Mouse (Mus musculus): ENCODE measurements at regions not wholly inside any gene's neighbourhood (a gene's known extent, or its start where the extent isn't known, plus 50 kb on each side); places are given as distances from the start of the nearest gene placed in this dataset.

DNA sequence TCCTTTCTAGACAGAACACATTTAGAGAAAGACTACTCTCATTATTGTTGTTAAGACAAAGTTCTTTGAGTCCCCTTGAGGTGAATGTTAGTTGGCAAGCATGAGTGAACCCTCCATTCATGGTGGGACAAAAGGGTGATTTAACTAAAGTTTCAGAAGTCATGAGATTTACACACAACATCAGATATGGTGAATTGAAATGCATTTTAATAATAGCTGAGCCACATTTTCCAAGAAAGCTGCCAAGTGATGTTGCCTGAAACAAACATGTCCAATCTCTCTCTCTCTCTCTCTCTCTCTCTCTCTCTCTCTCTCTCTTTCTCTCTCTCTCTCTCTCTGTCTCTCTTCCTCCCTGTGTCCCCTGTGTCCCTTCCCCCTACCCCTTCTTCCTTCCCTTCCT is 303.7 kb downstream of the Pten start:
- H3K36me3 ChIP-seq (replicated peaks) = no peaks in the 10 kb centered on the region
- TF ChIP-seq TAL1 (conservative IDR thresholded peaks at IDR 0.05; ENCODE audit: low read depth, low read length) (no peak), GATA1 (IDR thresholded peaks at IDR 0.05; ENCODE audit: borderline replicate concordance, low read length) (no peak), GATA2 (IDR thresholded peaks at IDR 0.05; ENCODE audit: borderline replicate concordance, low read depth, low read length) (no peak), POLR2AphosphoS5 (IDR thresholded peaks at IDR 0.05; ENCODE audit: insufficient replicate concordance, low read depth, low read length) (no peak), CTCF (IDR thresholded peaks at IDR 0.05; ENCODE audit: low read depth, low read length) (no peak)
- DNase-seq (ENCODE audit: low spot score) = no peak
- peaks cover 3% of the 10 kb centered on the region; the same call in 1 of the 2 replicates for H3K4me1 ChIP-seq (ENCODE audit: insufficient read depth, low read depth, low read length)
- H3K9me3 ChIP-seq (replicated peaks) = no peaks in the 10 kb centered on the region
- H3K27me3 ChIP-seq (ENCODE audit: insufficient read depth, low read length) = peaks cover 11% of the 10 kb centered on the region
- ATAC-seq (ENCODE audit: extremely low read depth, insufficient number of reproducible peaks, low FRiP score, poor library complexity, severe bottlenecking) = no peak
- no peak overlapping the region for H3K4me3 ChIP-seq (ENCODE audit: low read depth, low read length)

DNA sequence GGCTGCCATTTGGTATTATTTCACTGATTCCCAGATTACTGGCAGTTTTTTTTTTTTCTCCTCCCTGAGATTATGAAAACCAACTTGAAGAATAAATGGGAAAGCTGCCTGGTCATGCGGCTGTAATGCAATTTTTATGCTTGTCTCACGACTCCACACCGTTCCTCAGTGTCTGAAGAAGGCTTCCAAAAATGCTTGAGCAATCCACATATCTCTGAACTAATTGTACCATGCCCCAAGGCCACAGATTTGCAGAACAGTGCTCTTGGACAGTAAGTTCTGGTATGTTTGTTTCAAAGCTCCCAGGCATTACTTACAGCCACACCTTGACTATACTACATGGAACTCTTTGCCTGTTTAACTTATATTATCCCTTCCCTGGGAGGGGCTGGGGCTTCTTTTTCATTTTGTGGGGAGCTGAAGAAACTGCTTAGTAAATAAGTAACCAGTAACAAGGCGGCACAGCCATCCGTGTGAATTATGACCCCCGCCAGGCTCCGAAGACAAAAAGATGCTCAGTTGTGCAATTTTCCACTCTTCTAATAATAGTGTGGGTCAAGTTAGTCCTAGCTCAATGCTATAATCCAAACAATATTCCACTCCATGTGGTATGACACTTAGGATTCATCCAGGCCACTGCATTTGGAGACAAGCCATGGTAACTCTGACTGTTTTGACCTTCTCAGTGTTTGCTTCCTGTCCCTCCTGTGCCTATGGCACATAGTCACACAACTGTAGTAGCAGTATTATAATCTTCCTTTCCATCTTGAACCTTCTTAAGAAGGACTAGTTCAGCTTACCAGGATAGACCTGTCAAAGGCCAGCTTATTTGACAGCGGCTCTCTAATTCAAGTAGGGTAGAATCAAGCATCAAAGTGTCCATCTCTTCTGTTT is 305.1 kb downstream of the Pten start:
- no peak for DNase-seq (ENCODE audit: low spot score)
- Histone ChIP-seq H3K4me1 (ENCODE audit: insufficient read depth, low read depth, low read length) (no peaks in the 10 kb centered on the region), H3K27me3 (ENCODE audit: insufficient read depth, low read length) (peaks cover 14% of the 10 kb centered on the region), H3K9me3 (replicated peaks) (no peaks in the 10 kb centered on the region), H3K36me3 (replicated peaks) (no peaks in the 10 kb centered on the region), H3K4me3 (ENCODE audit: low read depth, low read length) (no peak overlapping the region)
- TF ChIP-seq POLR2AphosphoS5 (IDR thresholded peaks at IDR 0.05; ENCODE audit: insufficient replicate concordance, low read depth, low read length) (no peak), TAL1 (conservative IDR thresholded peaks at IDR 0.05; ENCODE audit: low read depth, low read length) (no peak)
- ATAC-seq (ENCODE audit: extremely low read depth, insufficient number of reproducible peaks, low FRiP score, poor library complexity, severe bottlenecking) = no peak

DNA sequence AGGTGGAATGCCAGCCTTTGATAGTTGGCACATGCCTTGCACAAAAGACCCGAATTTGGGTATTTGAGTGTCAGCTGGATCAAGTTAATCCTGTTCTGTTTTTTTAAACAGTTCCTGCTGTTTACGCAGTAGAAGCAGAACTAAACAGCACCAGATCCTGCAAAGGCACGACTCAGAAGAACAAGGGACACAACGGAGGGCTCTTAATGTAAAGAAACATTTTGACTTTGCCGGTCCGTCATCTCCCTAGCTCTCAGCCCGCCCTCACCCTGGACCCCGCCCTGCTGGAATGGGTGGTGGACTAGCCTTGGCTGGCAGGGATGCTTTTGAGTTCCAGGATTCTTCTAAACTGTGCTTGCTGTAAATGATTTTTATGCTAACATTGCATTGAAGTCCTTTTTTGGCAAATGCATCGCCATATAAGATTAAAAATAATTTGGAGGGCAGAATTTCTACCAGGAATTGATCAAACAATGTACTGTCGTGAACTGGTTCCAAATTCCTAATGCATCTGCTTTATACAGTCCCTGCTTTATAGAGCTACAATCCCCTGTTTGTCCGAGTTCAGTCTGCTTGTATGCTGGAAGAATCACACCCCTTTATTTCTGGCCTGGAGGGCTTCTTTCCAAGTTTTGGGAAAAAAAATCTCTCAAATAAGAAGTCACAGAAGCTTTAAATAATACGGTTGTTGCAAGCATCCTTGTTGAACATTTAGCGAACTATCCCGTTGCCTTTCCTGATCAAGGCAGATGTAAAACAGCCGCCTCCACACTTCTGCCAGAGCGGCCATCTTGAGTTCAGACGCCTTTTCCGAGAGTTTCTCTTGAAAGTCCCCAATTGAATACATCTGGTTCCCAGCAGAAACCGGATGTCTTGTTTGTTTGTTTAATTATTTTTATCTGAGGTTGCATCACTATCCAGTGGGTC is 308.2 kb downstream of the Pten start:
- H3K36me3 ChIP-seq (replicated peaks) = no peaks in the 10 kb centered on the region
- H3K4me1 ChIP-seq (ENCODE audit: insufficient read depth, low read depth, low read length) = no peaks in the 10 kb centered on the region
- no peak overlapping the region for H3K4me3 ChIP-seq (ENCODE audit: low read depth, low read length)
- no peak for DNase-seq (ENCODE audit: low spot score)
- H3K9me3 ChIP-seq (replicated peaks) = no peaks in the 10 kb centered on the region
- H3K27me3 ChIP-seq (ENCODE audit: insufficient read depth, low read length) = peaks cover 14% of the 10 kb centered on the region
- no peak for ATAC-seq (ENCODE audit: extremely low read depth, insufficient number of reproducible peaks, low FRiP score, poor library complexity, severe bottlenecking)
- TF ChIP-seq POLR2AphosphoS5 (IDR thresholded peaks at IDR 0.05; ENCODE audit: insufficient replicate concordance, low read depth, low read length) = no peak
- TF ChIP-seq TAL1 (conservative IDR thresholded peaks at IDR 0.05; ENCODE audit: low read depth, low read length) = no peak
- no peak for TF ChIP-seq CTCF (IDR thresholded peaks at IDR 0.05; ENCODE audit: low read depth, low read length)
- TF ChIP-seq GATA1 (IDR thresholded peaks at IDR 0.05; ENCODE audit: borderline replicate concordance, low read length) = no peak
- TF ChIP-seq GATA2 (IDR thresholded peaks at IDR 0.05; ENCODE audit: borderline replicate concordance, low read depth, low read length) = no peak

DNA sequence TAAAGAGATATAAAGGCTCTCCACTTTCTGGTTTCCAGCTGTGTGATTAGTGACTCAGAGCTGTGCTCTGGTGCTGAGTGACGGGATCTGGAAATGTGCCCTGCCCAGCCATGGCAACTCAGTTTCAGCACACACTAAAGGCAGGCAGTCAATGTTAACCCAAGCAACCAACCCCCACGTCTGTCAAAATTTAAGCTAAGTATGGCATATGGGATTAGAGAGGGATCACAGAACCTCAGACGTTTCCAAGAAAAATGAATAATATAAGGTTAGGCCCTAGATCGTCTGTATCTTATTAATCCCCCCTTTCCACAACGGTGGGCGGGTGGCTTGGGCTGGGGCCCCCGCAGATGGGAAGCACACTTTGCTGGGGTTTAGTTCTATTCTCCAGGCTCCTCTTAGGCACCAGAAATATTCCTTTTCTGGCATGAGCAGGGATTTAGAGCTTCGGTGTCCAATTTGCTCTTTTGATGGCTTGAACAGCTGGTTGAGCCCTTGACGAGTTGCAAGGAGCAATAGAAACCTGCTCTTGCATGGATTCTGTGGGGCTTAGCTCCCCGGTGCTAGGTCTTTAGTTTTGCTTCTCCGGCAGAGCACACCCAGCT is 311.2 kb downstream of the Pten start:
- Histone ChIP-seq H3K27me3 (ENCODE audit: insufficient read depth, low read length) (peaks cover 14% of the 10 kb centered on the region), H3K4me3 (ENCODE audit: low read depth, low read length) (no peak overlapping the region), H3K4me1 (ENCODE audit: insufficient read depth, low read depth, low read length) (peaks cover 11% of the 10 kb centered on the region), H3K36me3 (replicated peaks) (no peaks in the 10 kb centered on the region), H3K9me3 (replicated peaks) (no peaks in the 10 kb centered on the region)
- no peak for DNase-seq (ENCODE audit: low spot score)
- ATAC-seq (ENCODE audit: extremely low read depth, insufficient number of reproducible peaks, low FRiP score, poor library complexity, severe bottlenecking) = no peak
- TF ChIP-seq TAL1 (conservative IDR thresholded peaks at IDR 0.05; ENCODE audit: low read depth, low read length) (no peak), GATA1 (IDR thresholded peaks at IDR 0.05; ENCODE audit: borderline replicate concordance, low read length) (no peak), GATA2 (IDR thresholded peaks at IDR 0.05; ENCODE audit: borderline replicate concordance, low read depth, low read length) (no peak), POLR2AphosphoS5 (IDR thresholded peaks at IDR 0.05; ENCODE audit: insufficient replicate concordance, low read depth, low read length) (no peak), CTCF (IDR thresholded peaks at IDR 0.05; ENCODE audit: low read depth, low read length) (no peak)

DNA sequence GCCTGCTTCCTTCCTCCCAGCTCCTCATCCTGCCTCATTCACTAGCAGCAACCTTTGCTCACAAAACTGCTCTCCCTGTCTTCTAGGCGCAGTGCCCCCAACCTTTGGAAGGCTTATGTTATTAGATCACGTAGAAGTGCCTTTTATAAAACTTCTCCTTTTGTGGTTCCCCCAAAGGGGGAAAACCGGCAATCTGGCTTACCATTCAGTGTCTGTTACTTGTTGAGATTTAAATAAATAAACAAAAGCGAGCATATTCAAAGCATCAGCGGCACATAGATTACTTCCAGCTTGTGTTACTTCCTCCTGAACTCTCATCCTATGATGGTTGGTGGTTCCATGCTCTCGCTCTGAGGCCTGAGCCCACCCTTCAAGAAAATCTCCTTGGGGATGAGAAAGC is 312.5 kb downstream of the Pten start:
- no peaks in the 10 kb centered on the region for H3K36me3 ChIP-seq (replicated peaks)
- no peak overlapping the region for H3K4me3 ChIP-seq (ENCODE audit: low read depth, low read length)
- peaks cover 15% of the 10 kb centered on the region for H3K4me1 ChIP-seq (ENCODE audit: insufficient read depth, low read depth, low read length)
- H3K27me3 ChIP-seq (ENCODE audit: insufficient read depth, low read length) = peaks cover 6% of the 10 kb centered on the region
- no peak for ATAC-seq (ENCODE audit: extremely low read depth, insufficient number of reproducible peaks, low FRiP score, poor library complexity, severe bottlenecking)
- TF ChIP-seq POLR2AphosphoS5 (IDR thresholded peaks at IDR 0.05; ENCODE audit: insufficient replicate concordance, low read depth, low read length) (no peak), CTCF (IDR thresholded peaks at IDR 0.05; ENCODE audit: low read depth, low read length) (no peak), TAL1 (conservative IDR thresholded peaks at IDR 0.05; ENCODE audit: low read depth, low read length) (no peak), GATA2 (IDR thresholded peaks at IDR 0.05; ENCODE audit: borderline replicate concordance, low read depth, low read length) (no peak), GATA1 (IDR thresholded peaks at IDR 0.05; ENCODE audit: borderline replicate concordance, low read length) (no peak)
- no peak for DNase-seq (ENCODE audit: low spot score)
- H3K9me3 ChIP-seq (replicated peaks) = no peaks in the 10 kb centered on the region

GRCm38 (mm10) chr19:33072299-33072698 is 315.0 kb downstream of the Pten start:
- Histone ChIP-seq H3K36me3 (replicated peaks) (no peaks in the 10 kb centered on the region), H3K27me3 (ENCODE audit: insufficient read depth, low read length) (no peaks in the 10 kb centered on the region), H3K4me3 (ENCODE audit: low read depth, low read length) (no peak overlapping the region), H3K4me1 (ENCODE audit: insufficient read depth, low read depth, low read length) (peaks cover 30% of the 10 kb centered on the region), H3K9me3 (replicated peaks) (no peaks in the 10 kb centered on the region)
- ATAC-seq (ENCODE audit: extremely low read depth, insufficient number of reproducible peaks, low FRiP score, poor library complexity, severe bottlenecking) = no peak
- DNase-seq (ENCODE audit: low spot score) = no peak
- no peak for TF ChIP-seq POLR2AphosphoS5 (IDR thresholded peaks at IDR 0.05; ENCODE audit: insufficient replicate concordance, low read depth, low read length)
- TF ChIP-seq GATA1 (IDR thresholded peaks at IDR 0.05; ENCODE audit: borderline replicate concordance, low read length) = no peak
- TF ChIP-seq TAL1 (conservative IDR thresholded peaks at IDR 0.05; ENCODE audit: low read depth, low read length) = no peak
- no peak for TF ChIP-seq CTCF (IDR thresholded peaks at IDR 0.05; ENCODE audit: low read depth, low read length)
- TF ChIP-seq GATA2 (IDR thresholded peaks at IDR 0.05; ENCODE audit: borderline replicate concordance, low read depth, low read length) = no peak
